Mouse (Mus musculus): ENCODE results near the gene Lgr6.

DNA sequence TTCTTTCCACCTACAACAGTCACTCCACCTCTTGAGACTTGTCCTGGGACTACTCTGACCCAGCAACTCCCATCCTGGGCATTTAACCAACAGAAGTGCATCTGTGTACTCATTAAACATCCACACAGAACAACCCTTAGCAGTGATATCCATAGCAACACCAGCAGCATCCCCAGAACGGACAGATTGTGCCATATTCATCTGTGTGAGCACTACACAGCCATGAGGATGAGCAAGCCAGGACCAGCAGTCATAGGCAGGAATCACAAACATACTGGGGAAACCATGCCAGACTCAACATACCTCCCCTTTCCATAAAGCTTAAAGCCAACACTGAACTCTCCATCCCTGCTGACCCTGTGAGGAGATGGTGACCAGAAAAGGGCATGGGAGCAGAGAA, 17.7 kb downstream of the Lgr6 start:
- TF ChIP-seq CTCF (conservative IDR thresholded peaks at IDR 0.05; ENCODE audit: low read length) (no peak), NANOG (IDR thresholded peaks at IDR 0.05; ENCODE audit: borderline replicate concordance, low read length) (no peak)

Data from E14TG2a.4 (cell line).